ENCODE assay signal across 7 mouse cellular contexts in genomic region chr17:34645256-34645829, GRCm38 (mm10). TPM values are rescaled to one million over a fixed set of nuclear protein-coding genes. Genes with fewer than 3 reads are reported as not detected.
DNase-seq lines count a peak whose midpoint lies in the region; ATAC-seq and TF ChIP-seq lines count a peak whose summit lies in the region.

No protein-coding gene starts in this region.

- H3K9ac ChIP-seq in lung, embryonic 16.5 days (ENCODE audit: low read length), result peak overlapping the region; percentile 74
- H3K9ac ChIP-seq in embryonic facial prominence, embryonic 12.5 days, result peak overlapping the region; percentile 75
- peak overlapping the region; percentile 57 for H3K9ac ChIP-seq in intestine, postnatal 0 days (ENCODE audit: low read depth, low read length)
- H3K9ac ChIP-seq in stomach, embryonic 14.5 days (replicated peaks; ENCODE audit: low read depth, low read length), result peak overlapping the region; percentile 56; the same call in 1 of the 2 replicates

- H3K27ac ChIP-seq in lung, embryonic 16.5 days (ENCODE audit: low read length), result no peak overlapping the region
- H3K27ac ChIP-seq in embryonic facial prominence, embryonic 12.5 days, result peak overlapping the region; percentile 63; the same call in 1 of the 2 replicates
- no peak overlapping the region for H3K27ac ChIP-seq in intestine, postnatal 0 days (ENCODE audit: low read depth, low read length)
- no peak overlapping the region for H3K27ac ChIP-seq in stomach, embryonic 14.5 days (ENCODE audit: low read length)

- WGBS in lung, embryonic 16.5 days, result 37% methylated on average over 10 of the region's 10 CpGs
- 45% methylated on average over 10 of the region's 10 CpGs for WGBS in embryonic facial prominence, embryonic 12.5 days
- WGBS in intestine, postnatal 0 days, result 44% methylated on average over 10 of the region's 10 CpGs
- 49% methylated on average over 10 of the region's 10 CpGs for WGBS in stomach, embryonic 14.5 days

- peaks cover 24% of the 10 kb centered on the region for H3K4me1 ChIP-seq in lung, embryonic 16.5 days (replicated peaks; ENCODE audit: control insufficient read depth, insufficient read depth, low read length)
- peaks cover 40% of the 10 kb centered on the region for H3K4me1 ChIP-seq in embryonic facial prominence, embryonic 12.5 days
- H3K4me1 ChIP-seq in intestine, postnatal 0 days (replicated peaks; ENCODE audit: control insufficient read depth, insufficient read depth, low read length), result 0 out of 2 replicates have a peak, but pooled peaks cover 7% of the 10 kb centered on the region
- H3K4me1 ChIP-seq in stomach, embryonic 14.5 days (ENCODE audit: control insufficient read depth, insufficient read depth, low read length), result peaks cover 14% of the 10 kb centered on the region; the same call in 1 of the 2 replicates

- peaks cover under 1% of the 10 kb centered on the region; the same call in 1 of the 2 replicates for H3K36me3 ChIP-seq in lung, embryonic 16.5 days (ENCODE audit: control insufficient read depth, insufficient read depth, low read length)
- H3K36me3 ChIP-seq in embryonic facial prominence, embryonic 12.5 days, result peaks cover 15% of the 10 kb centered on the region
- peaks cover 7% of the 10 kb centered on the region for H3K36me3 ChIP-seq in intestine, postnatal 0 days (ENCODE audit: control insufficient read depth, insufficient read depth)
- peaks cover 8% of the 10 kb centered on the region for H3K36me3 ChIP-seq in stomach, embryonic 14.5 days (ENCODE audit: control insufficient read depth, insufficient read depth, low read length)

- TF ChIP-seq CTCF in intestine, postnatal 0 days (IDR thresholded peaks at IDR 0.05; ENCODE audit: low read depth), result no peak

- ATAC-seq in lung, embryonic 16.5 days (ENCODE audit: low read depth), result no peak
- ATAC-seq in embryonic facial prominence, embryonic 12.5 days (ENCODE audit: insufficient number of reproducible peaks, insufficient read depth, low FRiP score, low TSS enrichment), result no peak
- ATAC-seq in intestine, postnatal 0 days, result no peak
- no peak for ATAC-seq in stomach, embryonic 14.5 days (ENCODE audit: insufficient number of reproducible peaks, insufficient read depth, low FRiP score, low read depth)
- no peak for ATAC-seq in megakaryocyte progenitor cell, adult 5-6 weeks (replicated peaks; ENCODE audit: poor library complexity)

- no peaks in the 10 kb centered on the region for H3K9me3 ChIP-seq in lung, embryonic 16.5 days (ENCODE audit: control insufficient read depth, low read length)
- no peaks in the 10 kb centered on the region for H3K9me3 ChIP-seq in embryonic facial prominence, embryonic 12.5 days
- no peaks in the 10 kb centered on the region for H3K9me3 ChIP-seq in intestine, postnatal 0 days (ENCODE audit: control insufficient read depth)
- H3K9me3 ChIP-seq in stomach, embryonic 14.5 days (ENCODE audit: control insufficient read depth, low read depth, low read length), result no peaks in the 10 kb centered on the region

- H3K4me2 ChIP-seq in lung, embryonic 16.5 days (ENCODE audit: low read depth, low read length), result peak overlapping the region; percentile 79
- H3K4me2 ChIP-seq in embryonic facial prominence, embryonic 12.5 days (replicated peaks), result peak overlapping the region; percentile 76
- peak overlapping the region; percentile 80 for H3K4me2 ChIP-seq in intestine, postnatal 0 days (replicated peaks; ENCODE audit: low read depth)
- peak overlapping the region; percentile 60 for H3K4me2 ChIP-seq in stomach, embryonic 14.5 days (replicated peaks; ENCODE audit: low read depth, low read length)

- H3K4me3 ChIP-seq in lung, embryonic 16.5 days (ENCODE audit: low read length), result peak overlapping the region; percentile 77
- H3K4me3 ChIP-seq in embryonic facial prominence, embryonic 12.5 days, result peak overlapping the region; percentile 67
- peak overlapping the region; percentile 56 for H3K4me3 ChIP-seq in intestine, postnatal 0 days (ENCODE audit: low read depth, low read length)
- peak overlapping the region; percentile 52 for H3K4me3 ChIP-seq in stomach, embryonic 14.5 days (ENCODE audit: low read depth, low read length)

- H3K27me3 ChIP-seq in lung, embryonic 16.5 days (ENCODE audit: control insufficient read depth, insufficient read depth, low read depth, low read length), result no peaks in the 10 kb centered on the region
- H3K27me3 ChIP-seq in embryonic facial prominence, embryonic 12.5 days, result no peaks in the 10 kb centered on the region
- no peaks in the 10 kb centered on the region for H3K27me3 ChIP-seq in intestine, postnatal 0 days (replicated peaks; ENCODE audit: control insufficient read depth, insufficient read depth, low read length)
- no peaks in the 10 kb centered on the region for H3K27me3 ChIP-seq in stomach, embryonic 14.5 days (ENCODE audit: control insufficient read depth, insufficient read depth, low read length)

- DNase-seq in lung, postnatal 25 days (ENCODE audit: low spot score), result no peak
- DNase-seq in adrenal gland, adult 18-20 months (ENCODE audit: low spot score in 2 of 2), result no peak

RNA-seq across cellular contexts. Expression of gene Fkbpl, which starts 0.8 kb away (rescaled TPM):
- 15.2 and 17.5 TPM in 2 replicates for polyA plus RNA-seq in lung, embryonic 16.5 days (2015; fragmentation: Nextera tagmentation; extraction: Ambion mirVana)
- 16.6 and 16.8 TPM in 2 replicates for polyA plus RNA-seq in embryonic facial prominence, embryonic 12.5 days (2016; fragmentation: Nextera tagmentation; extraction: Ambion mirVana)
- 8.8 and 9.2 TPM in 2 replicates for polyA plus RNA-seq in intestine, postnatal 0 days (2015; fragmentation: Nextera tagmentation; extraction: Ambion mirVana)
- polyA plus RNA-seq in stomach, embryonic 14.5 days (2014; fragmentation: Nextera tagmentation; extraction: Ambion mirVana), result 11.9 and 12.0 TPM in 2 replicates
- 10 to 100 TPM; 12.8 to 17.5 TPM for total RNA-seq in adrenal gland, adult 18-20 months (2021)
- total RNA-seq in megakaryocyte progenitor cell, adult 5-6 weeks (2015), result 3.8 and 4.1 TPM in 2 replicates
- total RNA-seq in megakaryocyte progenitor cell, adult 5-6 weeks (2017), result 17.7 and 40.0 TPM in 2 replicates

RNA-seq across cellular contexts. Expression of gene Atf6b, which starts 1.6 kb away (rescaled TPM):
- 77.5 and 80.0 TPM in 2 replicates for polyA plus RNA-seq in lung, embryonic 16.5 days (2015; fragmentation: Nextera tagmentation; extraction: Ambion mirVana)
- polyA plus RNA-seq in embryonic facial prominence, embryonic 12.5 days (2016; fragmentation: Nextera tagmentation; extraction: Ambion mirVana), result 110 TPM in 2 replicates
- 22.9 and 23.1 TPM in 2 replicates for polyA plus RNA-seq in intestine, postnatal 0 days (2015; fragmentation: Nextera tagmentation; extraction: Ambion mirVana)
- polyA plus RNA-seq in stomach, embryonic 14.5 days (2014; fragmentation: Nextera tagmentation; extraction: Ambion mirVana), result 56.5 and 58.3 TPM in 2 replicates
- 10 to 100 TPM; 46.5 to 48.6 TPM for total RNA-seq in adrenal gland, adult 18-20 months (2021)
- 25.5 and 27.8 TPM in 2 replicates for total RNA-seq in megakaryocyte progenitor cell, adult 5-6 weeks (2015)
- 24.3 and 30.2 TPM in 2 replicates for total RNA-seq in megakaryocyte progenitor cell, adult 5-6 weeks (2017)

RNA-seq across cellular contexts. Expression of gene Prrt1, which starts 16.0 kb away (rescaled TPM):
- polyA plus RNA-seq in lung, embryonic 16.5 days (2015; fragmentation: Nextera tagmentation; extraction: Ambion mirVana), result 0.13 and 0.53 TPM in 2 replicates
- 0.52 and 0.56 TPM in 2 replicates for polyA plus RNA-seq in embryonic facial prominence, embryonic 12.5 days (2016; fragmentation: Nextera tagmentation; extraction: Ambion mirVana)
- 0.27 and 0.47 TPM in 2 replicates for polyA plus RNA-seq in intestine, postnatal 0 days (2015; fragmentation: Nextera tagmentation; extraction: Ambion mirVana)
- polyA plus RNA-seq in stomach, embryonic 14.5 days (2014; fragmentation: Nextera tagmentation; extraction: Ambion mirVana), result 0.56 and 0.67 TPM in 2 replicates
- total RNA-seq in adrenal gland, adult 18-20 months (2021), result 10 to 100 TPM; 10.4 to 17.9 TPM
- total RNA-seq in megakaryocyte progenitor cell, adult 5-6 weeks (2015), result 0.17 and 0.34 TPM in 2 replicates
- not detected in 2 replicates for total RNA-seq in megakaryocyte progenitor cell, adult 5-6 weeks (2017)

RNA-seq across cellular contexts. Expression of gene Ppt2, which starts 17.0 kb away (rescaled TPM):
- 21.0 and 23.9 TPM in 2 replicates for polyA plus RNA-seq in lung, embryonic 16.5 days (2015; fragmentation: Nextera tagmentation; extraction: Ambion mirVana)
- polyA plus RNA-seq in embryonic facial prominence, embryonic 12.5 days (2016; fragmentation: Nextera tagmentation; extraction: Ambion mirVana), result 18.0 and 18.8 TPM in 2 replicates
- 17.2 and 18.0 TPM in 2 replicates for polyA plus RNA-seq in intestine, postnatal 0 days (2015; fragmentation: Nextera tagmentation; extraction: Ambion mirVana)
- 31.2 and 31.8 TPM in 2 replicates for polyA plus RNA-seq in stomach, embryonic 14.5 days (2014; fragmentation: Nextera tagmentation; extraction: Ambion mirVana)
- total RNA-seq in adrenal gland, adult 18-20 months (2021), result 10 to 100 TPM; 56.9 to 71.5 TPM
- total RNA-seq in megakaryocyte progenitor cell, adult 5-6 weeks (2015), result 26.5 and 33.5 TPM in 2 replicates
- 15.3 and 19.7 TPM in 2 replicates for total RNA-seq in megakaryocyte progenitor cell, adult 5-6 weeks (2017)

RNA-seq across cellular contexts. Expression of gene Tnxb, which starts 25.0 kb away (rescaled TPM):
- 0.62 and 1.1 TPM in 2 replicates for polyA plus RNA-seq in lung, embryonic 16.5 days (2015; fragmentation: Nextera tagmentation; extraction: Ambion mirVana)
- polyA plus RNA-seq in embryonic facial prominence, embryonic 12.5 days (2016; fragmentation: Nextera tagmentation; extraction: Ambion mirVana), result 0.01 and 0.05 TPM in 2 replicates
- polyA plus RNA-seq in intestine, postnatal 0 days (2015; fragmentation: Nextera tagmentation; extraction: Ambion mirVana), result 1.4 and 1.9 TPM in 2 replicates
- polyA plus RNA-seq in stomach, embryonic 14.5 days (2014; fragmentation: Nextera tagmentation; extraction: Ambion mirVana), result 1.1 TPM in 2 replicates
- 10 to 100 TPM; 19.8 to 25.2 TPM for total RNA-seq in adrenal gland, adult 18-20 months (2021)
- not detected in 2 replicates for total RNA-seq in megakaryocyte progenitor cell, adult 5-6 weeks (2015)
- total RNA-seq in megakaryocyte progenitor cell, adult 5-6 weeks (2017), result not detected in 2 replicates
